Mouse (Mus musculus) cerebellum, postnatal 10 days (tissue): Measurements from ENCODE around the gene Actn2.

Experiments used
- DNase-seq, 2 experiments: peaks; one replicate each; pipeline ENCODE4 v3.0.0; 2021; ENCODE audit warnings: mixed read lengths in 2 of 2

Actn2 gene

GRCm38 (mm10) chr13:12255911-12256705, 84.5 kb downstream of the Actn2 start:
- peak; percentile 19 to 28 for DNase-seq

DNA sequence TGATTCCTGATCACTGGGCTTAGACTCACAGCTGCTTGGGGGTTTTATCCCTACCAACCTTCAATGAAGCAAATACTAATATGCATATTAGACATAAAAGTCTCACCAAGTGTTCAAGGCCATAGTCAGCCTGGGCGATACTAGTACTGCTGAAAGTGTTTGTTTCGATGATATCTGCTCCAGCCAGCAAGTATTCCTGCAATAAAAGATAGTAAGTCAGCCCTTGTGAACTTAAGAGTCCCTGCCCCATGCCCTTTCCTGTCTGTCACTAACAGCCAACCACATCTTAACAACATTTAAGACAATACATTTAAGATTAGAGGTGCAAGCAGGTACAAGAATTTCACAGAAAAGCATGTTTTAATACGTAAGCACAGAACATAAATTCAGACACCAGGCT, 90.1 kb downstream of the Actn2 start:
- DNase-seq: no peak

GRCm38 (mm10) chr13:12249195-12249898, 91.2 kb downstream of the Actn2 start:
- DNase-seq: no peak

DNA sequence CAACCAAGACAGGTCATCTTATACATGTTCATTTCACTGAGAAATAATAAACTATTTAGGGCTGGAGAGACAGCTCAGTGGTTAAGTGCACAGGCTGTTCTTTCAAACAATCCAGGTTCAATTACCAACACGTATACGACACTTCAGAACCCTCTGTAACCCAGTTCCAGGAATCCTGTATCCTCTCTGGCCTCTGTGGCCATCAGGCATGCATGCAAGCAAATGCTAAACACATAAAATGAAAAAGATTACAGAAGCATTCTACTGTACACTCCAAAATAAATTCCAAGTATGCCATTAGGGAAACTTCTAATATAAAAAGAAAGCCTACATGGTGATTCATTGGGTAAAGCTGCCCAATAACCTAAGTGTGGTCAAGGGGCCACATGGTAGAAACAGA, 94.6 kb downstream of the Actn2 start:
- DNase-seq: no peak

DNA sequence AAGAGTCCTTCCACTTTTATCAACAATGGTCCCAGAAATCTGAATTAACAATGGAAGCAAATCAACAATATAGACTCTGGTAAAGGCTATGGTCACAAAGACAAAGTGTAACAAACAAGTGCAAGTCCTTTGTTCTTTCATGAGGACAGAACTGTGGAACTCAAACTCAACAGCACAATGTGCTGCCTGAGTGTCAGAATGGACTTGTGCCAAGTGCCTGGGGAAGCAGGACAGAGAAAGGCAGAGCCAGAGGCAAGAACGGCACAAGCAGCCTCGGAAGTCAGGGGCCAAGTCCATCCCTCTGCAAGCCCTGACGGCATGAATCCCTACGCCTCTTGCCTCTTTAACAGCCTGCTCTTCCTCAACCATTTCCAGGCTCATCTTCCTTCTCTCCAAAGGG, 96.6 kb downstream of the Actn2 start:
- DNase-seq: peak; percentile 20 to 56

DNA sequence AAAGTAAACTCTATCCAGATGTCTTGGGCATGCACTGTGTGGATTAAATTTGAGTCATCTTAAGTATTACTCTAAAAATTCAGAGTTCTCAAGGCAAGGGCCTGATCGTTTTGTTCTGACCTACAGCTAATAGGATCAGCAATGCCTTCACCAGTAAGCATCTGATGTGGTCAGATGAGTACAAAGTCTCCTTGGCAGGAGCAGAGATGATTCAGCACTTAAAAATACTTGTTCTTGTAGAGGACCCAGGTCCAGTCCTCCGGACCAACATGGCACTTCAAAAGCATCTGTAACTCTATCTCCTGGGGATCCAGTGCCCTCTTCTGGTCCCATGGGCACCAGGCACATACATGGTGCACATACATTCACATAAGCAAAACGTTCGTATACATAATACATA, 108.4 kb downstream of the Actn2 start:
- no peak for DNase-seq

GRCm38 (mm10) chr13:12228248-12228647, 112.3 kb downstream of the Actn2 start:
- no peak for DNase-seq

GRCm38 (mm10) chr13:12227606-12228005, 113.0 kb downstream of the Actn2 start:
- DNase-seq: no peak
